Mouse (Mus musculus) stomach, postnatal 0 days (tissue): ENCODE data around the gene Hpse2. TPM values are rescaled to one million over a fixed set of nuclear protein-coding genes. Genes with fewer than 3 reads are reported as not detected.

Source experiments
- ATAC-seq: fragments of 200-750 bp; cut with Nextera tagmentation; 2 replicates; pipeline ENCODE4 v1.8.0; 2017; ENCODE audit not compliant: low FRiP score, low TSS enrichment
- DNase-seq: peaks from one replicate; pipeline ENCODE4 v3.0.0-alpha.2; 2016; ENCODE audit warnings: low spot score
- H3K27ac ChIP-seq: fragments of 300-500 bp; sonication (generic); replicated peaks from 2 replicates; pipeline ENCODE4 v1.5.1; 2014; ENCODE audit warnings: mild to moderate bottlenecking, control low read depth
- H3K27me3 ChIP-seq: fragments of 300-500 bp; sonication (generic); 2 replicates; pipeline ENCODE4 v1.6.1; 2014; ENCODE audit warnings: low read length; ENCODE audit not compliant: control insufficient read depth, insufficient read depth
- H3K36me3 ChIP-seq: fragments of 300-500 bp; sonication (generic); 2 replicates; pipeline ENCODE4 v1.6.1; 2014; ENCODE audit warnings: low read length, mixed read lengths; ENCODE audit not compliant: control insufficient read depth, insufficient read depth
- H3K4me1 ChIP-seq: fragments of 300-500 bp; sonication (generic); replicated peaks from 2 replicates; pipeline ENCODE4 v1.6.1; 2014; ENCODE audit warnings: antibody characterized with exemption; ENCODE audit not compliant: control insufficient read depth, insufficient read depth
- H3K4me2 ChIP-seq: fragments of 300-500 bp; sonication (generic); replicated peaks from 2 replicates; pipeline ENCODE4 v1.6.1; 2014; ENCODE audit warnings: low read depth, mild to moderate bottlenecking, control low read depth, moderate library complexity
- H3K4me3 ChIP-seq: fragments of 300-500 bp; sonication (generic); 2 replicates; pipeline ENCODE4 v1.5.1; 2014; ENCODE audit warnings: low read depth, low read length, control low read depth
- H3K9ac ChIP-seq: fragments of 300-500 bp; sonication (generic); 2 replicates; pipeline ENCODE4 v1.6.1; 2014; ENCODE audit warnings: mild to moderate bottlenecking, low read length, control low read depth, mixed read lengths
- H3K9me3 ChIP-seq: fragments of 300-500 bp; sonication (generic); 2 replicates; pipeline ENCODE4 v1.6.1; 2016; ENCODE audit warnings: low read length; ENCODE audit not compliant: control insufficient read depth
- CTCF ChIP-seq: IDR thresholded peaks from 2 replicates; pipeline ENCODE4 v1.5.1; 2016; ENCODE audit warnings: antibody characterized with exemption, low read depth, mild to moderate bottlenecking, moderate library complexity
- EP300 ChIP-seq: optimal IDR thresholded peaks from 2 replicates; pipeline ENCODE3; 2016; ENCODE audit warnings: antibody characterized with exemption
- whole genome bisulfite sequencing: fragments of 180-500 bp; shearing (Covaris S2); extraction: QIAGEN DNeasy Blood & Tissue Kit; methylation state at CpG from one replicate; pipeline ENCODE4 v1.1.7; 2014; 5-methylcytosine and 5-hydroxymethylcytosine counted together
- polyA plus RNA-seq: library from polyadenylated mRNA; unstranded; fragments of >200 nt; fragmentation: Nextera tagmentation; extraction: Ambion mirVana; gene quantifications from 2 replicates; pipeline ENCODE4 v1.2.1, GENCODE M21; 2015

Hpse2 gene
- 1.3 and 1.4 TPM in 2 replicates for polyA plus RNA-seq

DNA sequence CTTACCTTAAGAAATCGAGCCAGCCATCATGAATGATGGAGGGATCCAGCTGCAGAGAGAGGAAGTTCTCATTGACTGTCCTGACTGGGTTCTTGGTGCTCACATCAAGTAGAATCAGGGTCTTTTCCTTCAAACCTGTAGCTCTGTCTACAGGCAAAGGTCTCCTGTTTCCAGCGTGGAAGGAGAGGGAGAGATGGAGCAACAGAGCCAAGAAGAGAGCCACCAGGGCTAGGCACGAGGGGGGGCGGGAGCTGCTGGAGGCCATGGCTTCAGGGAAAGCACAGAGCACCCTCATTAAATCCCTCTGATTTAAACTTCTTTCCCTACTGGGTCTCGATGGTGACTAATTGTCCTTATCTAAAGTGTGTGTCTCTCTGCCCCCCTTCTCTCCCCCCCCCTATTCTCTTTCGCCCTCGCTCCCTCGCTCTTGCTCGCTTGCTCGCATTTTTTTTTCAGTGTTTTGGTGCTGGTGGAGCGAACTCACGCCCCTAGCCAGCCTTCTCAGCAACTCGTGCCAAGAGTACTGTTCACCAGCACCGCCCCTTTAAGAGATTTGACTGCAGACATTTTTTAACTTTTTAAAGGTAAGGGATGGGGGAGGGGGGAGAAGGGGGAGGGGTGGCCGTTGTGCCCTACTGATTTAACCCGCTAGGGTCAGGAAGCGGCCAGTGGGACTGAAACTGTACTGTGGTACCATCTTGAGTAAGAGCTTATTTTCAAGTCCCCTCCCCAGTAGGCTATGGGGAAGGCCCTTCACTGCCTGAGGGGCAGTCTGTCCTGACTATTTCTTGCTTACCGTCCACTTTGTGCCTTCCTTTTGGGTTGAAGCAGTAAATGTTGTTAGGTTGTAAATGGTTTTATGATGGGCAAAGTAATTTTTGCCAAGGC lies at the start of gene Hpse2:
Gene Hpse2, minus strand, starts transcription at position 339 of the 888 bp plus-strand sequence.
- DNase-seq (peak; percentile 15), ATAC-seq (no peak)
- Histone ChIP-seq H3K36me3 (no peaks in the 10 kb centered on the region), H3K9ac (peak within 1 kb of the TSS; percentile 5; the same call in 1 of the 2 replicates), H3K9me3 (no peaks in the 10 kb centered on the region), H3K4me1 (no peaks in the 10 kb centered on the region), H3K27me3 (peaks cover 3% of the 10 kb centered on the region; the same call in 1 of the 2 replicates), H3K4me2 (peak within 1 kb of the TSS; percentile 52), H3K27ac (no peak within 1 kb of the TSS; the same call in 1 of the 2 replicates), H3K4me3 (peak within 1 kb of the TSS; percentile 42)
- 6% methylated on average over 18 of the region's 18 CpGs for WGBS
- TF ChIP-seq EP300 (no peak), CTCF (no peak)

DNA sequence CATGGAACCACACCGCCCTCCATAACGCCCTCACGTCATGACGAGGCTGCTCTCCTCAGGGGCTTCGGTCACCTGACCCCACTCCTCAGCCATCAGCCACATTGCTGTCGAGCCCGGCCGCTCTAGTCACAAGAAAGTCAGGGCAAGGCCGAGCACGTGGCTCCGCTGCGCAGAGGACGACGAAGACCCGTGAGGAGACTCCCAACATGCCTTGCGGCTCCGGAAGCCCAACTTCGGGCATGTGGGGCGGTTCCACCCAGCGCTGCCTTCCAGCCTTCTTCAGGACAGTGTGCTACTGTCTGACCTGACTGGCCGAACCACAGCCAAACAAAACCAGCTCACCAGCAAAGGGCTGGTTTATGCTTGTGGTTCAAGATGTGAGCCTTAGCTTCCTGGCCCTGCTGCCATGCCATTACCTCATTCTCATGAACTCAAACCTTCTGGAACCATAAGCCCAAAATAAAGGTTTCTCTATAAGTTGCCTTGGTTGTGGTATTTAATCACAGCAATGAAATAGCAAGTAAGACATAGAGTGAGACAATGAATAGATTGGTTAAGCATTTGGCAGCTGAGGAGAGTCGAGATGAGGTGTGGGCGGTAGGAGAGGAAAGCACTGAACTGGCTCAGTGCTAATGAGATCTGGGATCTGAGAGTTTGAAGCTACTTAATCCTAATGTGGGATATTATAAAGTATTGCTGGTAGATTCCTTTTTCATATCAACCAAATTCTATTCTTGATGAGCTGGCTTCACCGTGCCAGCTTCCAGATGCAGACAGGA lies 39.5 kb upstream of the Hpse2 start:
- H3K4me2 ChIP-seq: no peak overlapping the region
- no peaks in the 10 kb centered on the region for H3K27me3 ChIP-seq
- WGBS: 89% methylated on average over 24 of the region's 24 CpGs
- DNase-seq (no peak), ATAC-seq (no peak)
- no peak for TF ChIP-seq CTCF
- no peak for TF ChIP-seq EP300
- H3K4me1 ChIP-seq: no peaks in the 10 kb centered on the region
- H3K9me3 ChIP-seq: no peaks in the 10 kb centered on the region
- no peak overlapping the region for H3K9ac ChIP-seq
- no peaks in the 10 kb centered on the region for H3K36me3 ChIP-seq
- no peak overlapping the region for H3K27ac ChIP-seq
- H3K4me3 ChIP-seq: no peak overlapping the region

DNA sequence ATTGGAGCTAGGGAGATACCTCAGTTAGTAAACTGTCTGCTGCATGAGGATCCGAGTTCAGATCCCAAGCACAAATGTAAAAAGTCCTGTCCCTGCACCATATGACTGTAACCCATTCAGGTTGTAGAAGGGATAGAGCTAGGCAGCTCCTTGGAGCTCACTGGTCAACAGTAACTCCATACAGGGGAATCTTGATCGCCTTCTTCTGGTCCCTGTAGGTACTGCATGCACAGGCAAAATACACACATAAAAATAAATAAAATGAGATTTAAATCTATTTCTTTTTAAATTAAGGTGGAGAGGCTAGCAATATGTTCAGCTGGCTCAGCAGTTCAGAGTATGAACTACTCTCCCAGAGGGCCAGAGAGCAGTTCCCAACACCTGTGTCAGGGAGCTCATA lies 35.9 kb upstream of the Hpse2 start:
- Histone ChIP-seq H3K27ac (no peak overlapping the region), H3K36me3 (no peaks in the 10 kb centered on the region), H3K27me3 (no peaks in the 10 kb centered on the region), H3K9ac (no peak overlapping the region), H3K4me2 (no peak overlapping the region), H3K4me3 (no peak overlapping the region), H3K9me3 (no peaks in the 10 kb centered on the region), H3K4me1 (no peaks in the 10 kb centered on the region)
- ATAC-seq (no peak), DNase-seq (no peak)
- WGBS: 72% methylated on average over 2 of the region's 2 CpGs
- TF ChIP-seq CTCF (peak; percentile 28; the same call in 1 of the 2 replicates), EP300 (no peak)

DNA sequence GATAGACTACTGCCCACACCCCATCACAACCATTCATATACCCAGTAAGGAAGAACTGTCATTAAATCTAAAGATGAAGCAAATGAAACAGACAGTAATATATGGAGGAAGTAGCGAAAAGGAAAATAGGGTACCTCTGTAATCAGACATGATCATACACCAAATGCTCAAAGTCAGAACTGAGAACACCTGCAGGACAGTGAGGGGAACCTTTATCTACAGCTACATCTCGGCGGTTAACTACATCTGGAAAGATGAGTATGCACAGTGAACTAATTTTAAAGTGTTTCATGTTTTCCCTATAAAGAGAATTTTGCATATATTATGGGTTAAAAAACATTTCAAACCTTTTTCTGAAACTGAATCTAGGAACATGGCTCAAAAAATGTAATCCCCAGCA lies 32.4 kb upstream of the Hpse2 start:
- no peak for TF ChIP-seq CTCF
- no peak for TF ChIP-seq EP300
- WGBS: 78% methylated on average over 3 of the region's 3 CpGs
- no peak overlapping the region for H3K9ac ChIP-seq
- H3K4me2 ChIP-seq: no peak overlapping the region
- ATAC-seq (no peak), DNase-seq (no peak)
- H3K27me3 ChIP-seq: no peaks in the 10 kb centered on the region
- no peaks in the 10 kb centered on the region for H3K9me3 ChIP-seq
- no peaks in the 10 kb centered on the region for H3K4me1 ChIP-seq
- no peaks in the 10 kb centered on the region for H3K36me3 ChIP-seq
- H3K4me3 ChIP-seq: no peak overlapping the region
- no peak overlapping the region for H3K27ac ChIP-seq

DNA sequence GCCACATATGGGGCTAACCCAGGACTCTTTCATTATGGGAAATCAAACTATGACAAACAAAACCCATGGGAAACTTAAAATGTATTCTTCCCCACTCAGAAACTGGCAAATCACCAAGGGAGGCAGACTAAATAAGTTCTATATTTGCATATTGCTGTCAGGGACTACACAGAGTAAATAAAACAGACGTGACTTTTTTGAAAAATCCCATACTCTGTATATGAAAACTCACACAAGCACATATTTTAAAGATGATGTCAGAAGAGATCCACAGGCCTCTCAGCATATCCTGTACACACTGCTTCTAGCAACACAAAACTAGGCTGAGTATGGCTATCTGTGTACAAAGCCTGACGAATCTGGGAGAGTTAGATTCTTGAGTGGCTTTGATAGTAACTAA lies 27.4 kb upstream of the Hpse2 start:
- ATAC-seq: no peak
- Histone ChIP-seq H3K9me3 (no peaks in the 10 kb centered on the region), H3K9ac (no peak overlapping the region), H3K4me2 (no peak overlapping the region), H3K4me1 (no peaks in the 10 kb centered on the region), H3K36me3 (no peaks in the 10 kb centered on the region), H3K27me3 (no peaks in the 10 kb centered on the region), H3K4me3 (no peak overlapping the region), H3K27ac (no peak overlapping the region)
- no peak for TF ChIP-seq CTCF
- no peak for TF ChIP-seq EP300
- 38% methylated on average over 2 of the region's 2 CpGs for WGBS
- DNase-seq: no peak

DNA sequence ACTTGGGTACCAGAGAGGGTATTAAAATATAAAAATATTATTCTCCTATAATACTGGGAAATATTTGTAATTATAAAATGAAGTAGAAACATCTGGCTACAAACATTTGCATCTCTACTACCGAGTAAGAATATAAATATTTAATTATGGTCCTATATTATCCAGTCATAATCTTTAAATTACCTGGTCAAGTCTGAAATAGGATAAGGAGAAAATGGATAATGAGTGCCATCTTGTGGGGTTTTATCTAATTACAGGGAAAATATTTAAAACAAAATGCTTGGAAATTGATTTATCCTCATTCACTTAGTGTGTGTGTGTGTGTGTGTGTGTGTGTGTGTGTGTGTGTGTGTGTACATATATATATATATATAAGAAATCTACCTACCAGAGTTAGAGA lies 19.0 kb upstream of the Hpse2 start:
- no peaks in the 10 kb centered on the region for H3K27me3 ChIP-seq
- no peaks in the 10 kb centered on the region for H3K9me3 ChIP-seq
- H3K27ac ChIP-seq: no peak overlapping the region
- H3K9ac ChIP-seq: no peak overlapping the region
- ATAC-seq: no peak
- no peaks in the 10 kb centered on the region for H3K4me1 ChIP-seq
- TF ChIP-seq CTCF (peak; percentile 50), EP300 (no peak)
- 7% methylated on average over 1 of the region's 1 CpGs for WGBS
- no peak overlapping the region for H3K4me3 ChIP-seq
- no peak overlapping the region for H3K4me2 ChIP-seq
- DNase-seq: no peak
- no peaks in the 10 kb centered on the region for H3K36me3 ChIP-seq
